Mouse (Mus musculus): Measurements from ENCODE around the gene Ugt3a2. TPM values are rescaled to one million over a fixed set of nuclear protein-coding genes. Genes with fewer than 3 reads are reported as not detected.

Ugt3a2 gene
- polyA plus RNA-seq, 1 experiment from 2014 or later = not detected

Other genes starting within 250 kb of the Ugt3a2 start
- gene Lmbrd2, start 195.0 kb upstream of the Ugt3a2 start, polyA plus RNA-seq (2016; fragmentation: Nextera tagmentation; extraction: Ambion mirVana) = 3.4 and 3.5 TPM in 2 replicates
- gene Skp2, start 180.1 kb upstream of the Ugt3a2 start, polyA plus RNA-seq (2016; fragmentation: Nextera tagmentation; extraction: Ambion mirVana) = 139 and 140 TPM in 2 replicates
- gene Ugt3a1, start 58.7 kb upstream of the Ugt3a2 start, polyA plus RNA-seq (2016; fragmentation: Nextera tagmentation; extraction: Ambion mirVana) = not detected in 2 replicates
- gene Capsl, start 100.5 kb downstream of the Ugt3a2 start, polyA plus RNA-seq (2016; fragmentation: Nextera tagmentation; extraction: Ambion mirVana) = 1.3 and 1.6 TPM in 2 replicates
- 0.05 TPM in 1 of 2 replicates, not detected in the other for gene Il7r, start 194.6 kb downstream of the Ugt3a2 start, polyA plus RNA-seq (2016; fragmentation: Nextera tagmentation; extraction: Ambion mirVana)

Measured in limb, embryonic 12.5 days (tissue).